Mouse (Mus musculus) olfactory bulb, adult 2 months (tissue): ENCODE data around the gene Htr2b. TPM values are rescaled to one million over a fixed set of nuclear protein-coding genes. Genes with fewer than 3 reads are reported as not detected.

Experiments used
- H3K27ac ChIP-seq: fragments of 200-500 bp; 2 replicates; pipeline ENCODE4 v1.5.1; 2012; ENCODE audit warnings: low read depth, low read length; ENCODE audit not compliant: insufficient read depth
- H3K4me1 ChIP-seq: fragments of 200-500 bp; 2 replicates; pipeline ENCODE4 v1.6.1; 2012; ENCODE audit warnings: low read length; ENCODE audit not compliant: control insufficient read depth, insufficient read depth
- H3K4me3 ChIP-seq: fragments of 200-500 bp; 2 replicates; pipeline ENCODE4 v1.5.1; 2012; ENCODE audit warnings: mild to moderate bottlenecking, low read depth, low read length, moderate library complexity; ENCODE audit not compliant: insufficient read depth
- CTCF ChIP-seq: fragments of 200-500 bp; IDR thresholded peaks from 2 replicates; pipeline ENCODE4 v1.5.1; 2012; ENCODE audit warnings: low read depth, mild to moderate bottlenecking, low read length, moderate library complexity; ENCODE audit not compliant: insufficient read depth
- POLR2A ChIP-seq: fragments of 200-500 bp; IDR thresholded peaks from 2 replicates; pipeline ENCODE4 v1.6.1; 2012; ENCODE audit warnings: mild to moderate bottlenecking, low read depth, low read length, moderate library complexity; ENCODE audit not compliant: insufficient read depth
- WGBS: fragments of 180-500 bp; shearing (Covaris S2); methylation state at CpG from one replicate; pipeline ENCODE4 v1.1.7; 2018; 5-methylcytosine and 5-hydroxymethylcytosine counted together
- polyA plus RNA-seq: library from polyadenylated mRNA; stranded (reverse); fragments of >200 nt; gene quantifications from 2 replicates; pipeline ENCODE4 v1.2.4, GENCODE M21; 2012; ENCODE audit warnings: low replicate concordance; ENCODE audit not compliant: missing spikeins, insufficient read depth, insufficient read length

Gene Htr2b
- polyA plus RNA-seq, 1 experiment = not detected

DNA sequence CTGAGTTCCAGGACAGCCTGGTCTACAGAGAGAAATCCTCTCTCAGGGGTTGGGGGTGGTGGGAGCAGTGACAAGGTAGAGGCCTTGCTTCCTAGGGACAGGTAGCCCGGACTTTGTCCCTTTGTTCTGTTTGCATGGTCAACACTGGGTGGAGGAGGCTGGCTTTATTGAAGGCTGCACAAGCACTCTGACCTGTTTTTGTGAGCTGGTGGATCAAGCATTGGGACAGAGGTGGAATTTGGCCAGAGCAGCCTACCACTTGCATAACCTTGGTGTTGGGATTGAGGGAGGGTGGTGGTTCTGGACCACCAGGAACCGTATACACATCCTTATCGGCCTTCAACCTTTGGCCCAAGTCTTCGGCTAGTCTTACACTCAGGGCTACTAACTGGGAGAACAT is 55.5 kb downstream of the Htr2b start:
- WGBS = 97% methylated on average over 4 of the region's 4 CpGs
- Histone ChIP-seq H3K4me1 (peaks cover 7% of the 10 kb centered on the region), H3K27ac (no peak overlapping the region), H3K4me3 (no peak overlapping the region)
- TF ChIP-seq POLR2A (no peak), CTCF (no peak)

DNA sequence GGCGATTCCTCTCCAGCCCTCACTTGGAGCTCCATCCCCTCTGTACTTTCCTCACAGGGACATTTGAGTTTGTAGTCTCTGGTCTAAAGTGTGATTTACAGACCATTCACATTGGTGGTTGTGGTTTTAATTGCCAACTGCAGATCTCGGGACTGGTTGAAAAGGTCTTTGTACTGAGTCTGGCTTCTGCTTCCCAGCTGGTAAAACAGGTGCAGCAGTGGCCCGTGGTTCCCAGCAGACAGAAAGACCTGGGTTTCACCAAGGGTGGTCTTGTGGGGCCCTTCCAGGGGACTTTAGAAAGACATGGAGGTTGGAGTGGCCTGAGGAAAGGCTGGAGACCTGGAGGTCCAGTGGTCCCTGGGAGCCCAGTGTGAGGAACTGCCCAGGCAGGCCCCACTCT is 56.8 kb downstream of the Htr2b start:
- peaks cover 7% of the 10 kb centered on the region for H3K4me1 ChIP-seq
- WGBS = 40% methylated on average over 3 of the region's 3 CpGs
- TF ChIP-seq CTCF = no peak
- TF ChIP-seq POLR2A = no peak
- no peak overlapping the region for H3K4me3 ChIP-seq
- H3K27ac ChIP-seq = no peak overlapping the region

DNA sequence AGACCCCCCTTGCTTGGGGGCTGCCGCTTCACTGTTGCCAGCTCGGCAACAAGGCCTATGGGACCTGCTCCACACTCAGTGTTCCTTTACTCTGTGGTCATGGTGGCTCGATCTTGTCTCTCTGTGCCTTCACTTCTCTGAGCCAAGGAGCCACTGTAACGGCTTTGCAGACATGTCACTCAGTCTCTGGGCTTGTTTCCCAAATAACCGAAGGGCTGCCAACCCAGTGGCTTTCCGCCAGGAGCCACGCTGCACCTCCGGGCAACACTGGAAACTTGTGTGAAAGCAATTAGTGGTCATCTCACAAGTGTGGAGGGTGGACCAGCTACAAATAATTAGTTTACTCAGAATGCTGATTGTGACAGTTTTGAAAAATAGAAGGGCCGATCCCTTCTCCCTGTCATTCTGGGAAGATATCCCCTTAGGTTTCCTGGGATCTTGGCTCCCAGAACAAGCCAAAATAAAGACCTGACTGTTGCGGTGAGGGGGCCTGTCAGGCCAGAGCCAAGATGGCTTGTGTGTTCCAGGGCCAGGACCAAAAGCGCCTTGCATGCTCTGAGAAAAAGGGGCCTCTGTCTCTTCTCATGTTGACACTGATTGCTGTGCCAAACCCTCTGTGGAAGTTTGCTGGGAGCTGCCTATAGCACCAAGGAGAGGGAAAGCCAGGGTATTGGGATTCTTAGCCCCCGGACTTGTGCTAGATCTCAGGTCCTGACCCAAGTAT is 58.4 kb downstream of the Htr2b start:
- WGBS = 55% methylated on average over 12 of the region's 12 CpGs
- Histone ChIP-seq H3K4me3 (no peak overlapping the region), H3K4me1 (peaks cover 5% of the 10 kb centered on the region), H3K27ac (no peak overlapping the region)
- TF ChIP-seq POLR2A = no peak

Other genes starting within 250 kb of the Htr2b start
- not detected in 2 replicates for gene Itm2c, start 217.7 kb downstream of the Htr2b start, polyA plus RNA-seq
- gene 4933407L21Rik, start 183.5 kb downstream of the Htr2b start, polyA plus RNA-seq = not detected in 2 replicates
- gene Gpr55, start 151.0 kb downstream of the Htr2b start, polyA plus RNA-seq = not detected in 2 replicates
- gene Spata3, start 95.2 kb downstream of the Htr2b start, polyA plus RNA-seq = not detected in 2 replicates
- not detected in 2 replicates for gene 2810459M11Rik, start 66.1 kb downstream of the Htr2b start, polyA plus RNA-seq
- gene Psmd1, start 47.6 kb downstream of the Htr2b start, polyA plus RNA-seq = 97.9 TPM in 1 of 2 replicates, not detected in the other
- gene Gm21972, start 21.7 kb upstream of the Htr2b start, polyA plus RNA-seq = not detected in 2 replicates
- gene Armc9, start 42.8 kb upstream of the Htr2b start, polyA plus RNA-seq = not detected in 2 replicates
- gene B3gnt7, start 190.9 kb upstream of the Htr2b start, polyA plus RNA-seq = not detected in 2 replicates
- 269 and 776 TPM in 2 replicates for gene Ncl, start 247.4 kb upstream of the Htr2b start, polyA plus RNA-seq